Mouse (Mus musculus): ENCODE measurements at regions not wholly inside any gene's neighbourhood (a gene's known extent, or its start where the extent isn't known, plus 50 kb on each side); places are given as distances from the start of the nearest gene placed in this dataset.

GRCm38 (mm10) chr2:144949232-144949631 lies 125.8 kb downstream of the Scp2d1 start:
- TF ChIP-seq NELFE (IDR thresholded peaks at IDR 0.05; ENCODE audit: low read depth, low read length), result no peak
- TF ChIP-seq CTCF (conservative IDR thresholded peaks at IDR 0.05 in 1 of 2, IDR thresholded peaks at IDR 0.05 in 1 of 2; ENCODE audit: low read depth in 2 of 2, low read length in 2 of 2), result no peak
- no peak for TF ChIP-seq MAFK (IDR thresholded peaks at IDR 0.05; ENCODE audit: insufficient replicate concordance, low read length)
- no peak for TF ChIP-seq ZC3H11A (IDR thresholded peaks at IDR 0.05; ENCODE audit: low read depth, low read length)
- no peak for TF ChIP-seq E2F4 (IDR thresholded peaks at IDR 0.05; ENCODE audit: insufficient replicate concordance, low read depth, low read length)
- no peak for TF ChIP-seq NRF1 (IDR thresholded peaks at IDR 0.05; ENCODE audit: low read depth, low read length)
- TF ChIP-seq RCOR1 (conservative IDR thresholded peaks at IDR 0.05; ENCODE audit: low read depth, low read length), result no peak
- no peak for TF ChIP-seq CHD2 (IDR thresholded peaks at IDR 0.05; ENCODE audit: low read length)
- DNase-seq (ENCODE audit: extremely low read depth), result no peak

More at GRCm38 (mm10) chr2:144949232-144949631, 125.8 kb downstream of the Scp2d1 start:
- no peak overlapping the region for H3K9ac ChIP-seq (ENCODE audit: insufficient read depth, low read depth)
- H3K36me3 ChIP-seq (replicated peaks in 1 of 2; ENCODE audit: control insufficient read depth in 1 of 2, insufficient read depth in 1 of 2, low read length in 1 of 2), result no peaks in the 10 kb centered on the region
- peaks cover 3% of the 10 kb centered on the region for H3K9me3 ChIP-seq (replicated peaks; ENCODE audit: low read length)
- no peak overlapping the region for H3K27ac ChIP-seq (ENCODE audit: insufficient read depth, low read depth)
- no peaks in the 10 kb centered on the region for H3K79me2 ChIP-seq (replicated peaks; ENCODE audit: control insufficient read depth, extremely low read depth, insufficient read depth, poor library complexity, severe bottlenecking)
- dilution Hi-C loops (cut with MboI; ENCODE audit: extremely low pct_ligation_motif_present, extremely low pct_unique_long_range_greater_than_20kb, low sequenced_read_pairs), result no loop called here
- H3K27me3 ChIP-seq (replicated peaks), result peaks cover 12% of the 10 kb centered on the region
- H3K4me2 ChIP-seq (ENCODE audit: insufficient read depth, low read depth, poor library complexity, severe bottlenecking), result no peak overlapping the region
- in situ Hi-C loops (cut with MboI; ENCODE audit: low pct_ligation_motif_present, low pct_unique_long_range_greater_than_20kb, low sequenced_read_pairs), result no loop called here
- no peak overlapping the region for H3K4me3 ChIP-seq (replicated peaks in 1 of 3; ENCODE audit: low read depth in 2 of 3, low read length in 2 of 3, poor library complexity in 1 of 3)
- H3K4me1 ChIP-seq (ENCODE audit: control insufficient read depth in 1 of 2, insufficient read depth in 2 of 2), result no peaks in the 10 kb centered on the region

Measured in CH12.LX (cell line).